Mouse (Mus musculus) MEL (cell line): ENCODE measurements around the gene Igsf21.

Experiments used
- GATA1 ChIP-seq: IDR thresholded peaks from 2 replicates; pipeline ENCODE4 v1.6.1; 2011; ENCODE audit warnings: low read depth, low read length, improper control_type of control experiment
- HCFC1 ChIP-seq: IDR thresholded peaks from 2 replicates; pipeline ENCODE4 v1.6.1; 2012; ENCODE audit warnings: low read depth, mild to moderate bottlenecking, inconsistent platforms, low read length, improper control_type of control experiment, moderate library complexity
- MAX ChIP-seq: IDR thresholded peaks from 2 replicates; pipeline ENCODE4 v1.6.1; 2011; ENCODE audit warnings: low read length, improper control_type of control experiment
- RCOR1 ChIP-seq: IDR thresholded peaks from 2 replicates; pipeline ENCODE4 v1.6.1; 2012; ENCODE audit warnings: low read depth, mild to moderate bottlenecking, inconsistent platforms, low read length, improper control_type of control experiment

GRCm38 (mm10) chr4:140015916-140016315, 230.7 kb downstream of the Igsf21 start:
- TF ChIP-seq GATA1 (no peak), RCOR1 (no peak), MAX (no peak), HCFC1 (no peak)
